Mouse (Mus musculus): ENCODE measurements around the gene Rln3.
A peak's percentile ranks its signal among the peaks of the same experiment; 100 is the strongest.

The Rln3 gene

DNA sequence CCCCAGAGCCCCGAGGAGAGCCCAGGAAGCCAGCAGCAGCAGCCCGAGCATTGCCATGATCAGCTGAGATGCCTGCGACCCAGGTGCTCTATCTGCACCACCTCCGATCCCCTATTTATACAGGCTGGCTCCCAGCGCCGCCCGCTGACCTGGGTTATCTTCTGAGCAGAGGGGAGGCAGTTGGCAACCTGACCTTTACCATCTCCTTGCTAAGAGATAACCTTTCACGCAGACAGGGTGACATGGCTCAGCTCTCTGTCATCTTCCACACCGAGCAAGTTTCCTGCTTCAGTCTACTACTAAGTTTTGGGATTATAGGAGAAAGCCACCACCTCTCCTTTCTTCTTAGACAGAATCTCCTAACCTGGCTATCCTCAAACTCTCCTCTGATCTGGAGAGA is at the start of gene Rln3:
Gene Rln3 (minus strand): TSS at position 101 of the 400 bp plus-strand sequence.
- no peak for DNase-seq (ENCODE audit: low spot score)

GRCm38 (mm10) chr8:84090585-84090984 is 45.8 kb upstream of the Rln3 start:
- no peak for DNase-seq (ENCODE audit: low spot score)

DNA sequence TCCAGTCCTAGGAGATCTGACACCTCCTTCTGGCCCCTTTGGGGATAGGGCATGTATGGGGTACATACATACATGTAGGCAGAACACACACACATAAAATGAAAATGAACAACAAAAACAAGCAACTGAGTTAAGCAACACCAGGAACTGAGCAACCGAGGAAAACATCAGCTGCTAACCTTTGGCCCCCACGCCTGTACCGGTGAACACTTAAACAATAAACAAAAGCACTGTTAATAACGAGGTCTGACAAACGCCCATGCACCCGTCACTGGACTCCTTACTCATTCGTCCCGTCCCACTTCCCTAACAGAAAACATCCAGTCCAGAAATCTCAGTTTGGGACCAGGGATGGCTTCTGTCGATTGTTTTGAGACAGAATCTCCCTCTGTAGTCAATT is 44.5 kb upstream of the Rln3 start:
- DNase-seq (ENCODE audit: low spot score) = no peak

DNA sequence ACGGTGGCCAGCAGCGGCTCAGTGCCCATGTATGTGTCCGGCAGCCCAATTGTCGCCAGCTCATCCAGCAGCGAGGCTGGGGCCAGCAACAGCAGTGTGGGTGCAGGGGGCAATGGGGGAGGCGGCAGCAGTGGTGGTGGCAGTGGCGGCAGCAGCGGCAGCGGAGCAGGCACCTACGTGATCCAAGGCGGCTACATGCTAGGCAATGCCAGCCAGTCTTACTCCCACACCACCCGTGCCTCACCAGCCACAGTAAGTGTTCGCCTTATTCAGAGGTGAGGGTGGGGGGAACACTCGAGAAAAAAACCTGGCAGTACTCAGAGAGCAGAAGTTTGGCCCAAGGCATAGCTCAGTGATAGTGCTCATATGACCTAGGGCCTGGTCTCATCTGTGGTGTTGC is 43.0 kb upstream of the Rln3 start:
- no peak for DNase-seq (ENCODE audit: low spot score)

DNA sequence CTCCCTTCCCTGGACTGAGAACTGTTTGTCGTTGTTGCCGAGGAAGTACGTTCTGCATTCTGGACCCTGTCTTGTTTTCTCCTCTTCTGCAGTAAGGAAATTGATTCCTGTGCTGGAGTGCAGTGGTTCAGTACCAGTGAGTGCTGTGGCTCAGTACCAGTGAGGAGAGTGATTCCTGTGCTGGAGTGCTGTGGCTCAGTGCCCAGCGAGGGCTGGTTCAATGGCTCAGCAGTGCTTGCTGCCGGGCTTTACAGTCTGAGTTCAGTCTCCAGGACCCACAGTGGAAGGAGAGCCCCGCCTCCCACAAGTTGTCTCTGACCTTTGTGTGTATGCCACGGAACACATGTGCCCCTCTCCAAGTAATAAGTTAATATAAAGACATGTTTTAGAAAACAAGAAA is 42.4 kb upstream of the Rln3 start:
- DNase-seq (ENCODE audit: low spot score) = no peak

- no peak for DNase-seq (ENCODE audit: low spot score)
These were observed 39.7 kb upstream of the Rln3 start for GRCm38 (mm10) chr8:84084341-84085115.

DNA sequence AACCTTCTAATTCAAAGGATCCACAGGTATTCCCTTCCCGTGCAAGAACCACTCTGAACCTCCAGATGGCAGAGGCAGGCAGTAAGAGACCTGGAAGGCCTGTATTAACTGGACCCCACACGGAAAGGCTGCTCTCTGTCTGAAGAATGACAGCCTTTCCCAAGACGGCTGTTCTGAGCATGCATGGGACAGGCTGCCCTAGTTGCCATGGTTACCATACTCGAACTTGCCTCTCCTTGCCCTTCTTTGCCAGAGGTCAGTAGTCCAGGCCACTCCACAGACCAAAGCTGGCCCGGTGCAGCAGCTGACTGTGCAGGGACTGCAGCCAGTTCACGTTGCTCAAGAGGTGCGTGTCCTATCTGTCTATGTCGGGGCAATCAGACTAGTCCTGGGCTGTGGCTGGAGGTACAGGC is 39.0 kb upstream of the Rln3 start:
- DNase-seq (ENCODE audit: low spot score) = no peak

DNA sequence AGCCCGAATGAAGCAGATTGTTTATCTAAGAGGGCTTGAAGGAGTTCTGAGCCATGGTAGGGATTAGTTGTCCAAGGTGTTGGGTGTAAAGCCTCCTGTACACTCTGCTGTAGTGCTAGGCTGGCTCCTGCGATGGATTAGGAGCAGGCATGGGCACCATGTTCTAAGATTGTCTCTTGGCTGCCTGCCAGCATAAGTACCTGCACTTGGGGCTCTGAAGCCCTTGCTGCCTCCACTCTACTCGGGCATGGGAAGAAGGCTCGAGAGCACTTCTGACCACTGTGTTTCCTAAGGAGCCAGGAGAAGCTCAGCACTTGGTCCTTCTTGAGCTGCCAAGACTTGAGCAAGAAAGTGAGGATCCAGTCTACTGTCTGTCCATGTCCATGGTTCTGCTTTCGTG is 34.4 kb upstream of the Rln3 start:
- DNase-seq (ENCODE audit: low spot score) = no peak

DNA sequence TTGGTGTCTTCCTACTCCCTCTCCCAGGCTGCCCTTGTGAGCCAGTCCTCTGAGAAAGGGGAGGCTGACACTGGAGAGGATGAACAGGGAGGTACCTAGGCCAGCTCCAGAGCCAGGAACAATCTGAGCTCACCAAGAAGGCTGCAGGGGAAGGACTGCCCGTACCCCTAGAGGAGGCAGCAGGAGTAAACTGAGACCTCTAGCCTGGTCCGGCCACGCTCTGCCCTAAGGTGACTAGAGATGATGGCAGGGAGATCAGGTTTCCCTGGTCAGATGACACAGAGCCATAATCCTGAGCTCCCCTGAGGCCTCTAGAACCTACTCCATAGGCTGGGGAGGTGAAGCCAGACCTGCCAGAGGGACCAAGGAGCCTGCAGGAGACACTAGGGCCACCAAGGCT is 32.0 kb upstream of the Rln3 start:
- no peak for DNase-seq (ENCODE audit: low spot score)

DNA sequence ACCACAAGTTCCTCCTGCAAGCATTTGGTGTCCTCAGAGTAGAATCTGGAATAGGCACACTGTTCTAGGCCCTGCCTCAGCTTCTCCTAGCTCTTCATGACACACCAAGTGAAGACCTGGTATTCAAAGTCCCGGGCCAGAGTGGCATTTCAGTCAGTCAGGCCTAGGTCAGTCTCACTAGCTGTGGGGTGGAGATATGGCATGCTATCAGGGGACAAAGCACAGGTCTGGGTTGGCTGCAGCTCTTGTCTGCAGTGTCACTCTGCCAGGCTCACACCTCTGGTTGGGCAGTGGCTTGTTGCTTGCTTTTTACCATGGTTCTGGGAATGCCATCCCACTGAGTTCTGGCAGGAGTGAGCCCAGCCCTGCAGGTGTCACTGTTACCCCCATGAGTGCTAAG is 31.6 kb upstream of the Rln3 start:
- DNase-seq (ENCODE audit: low spot score) = no peak

DNA sequence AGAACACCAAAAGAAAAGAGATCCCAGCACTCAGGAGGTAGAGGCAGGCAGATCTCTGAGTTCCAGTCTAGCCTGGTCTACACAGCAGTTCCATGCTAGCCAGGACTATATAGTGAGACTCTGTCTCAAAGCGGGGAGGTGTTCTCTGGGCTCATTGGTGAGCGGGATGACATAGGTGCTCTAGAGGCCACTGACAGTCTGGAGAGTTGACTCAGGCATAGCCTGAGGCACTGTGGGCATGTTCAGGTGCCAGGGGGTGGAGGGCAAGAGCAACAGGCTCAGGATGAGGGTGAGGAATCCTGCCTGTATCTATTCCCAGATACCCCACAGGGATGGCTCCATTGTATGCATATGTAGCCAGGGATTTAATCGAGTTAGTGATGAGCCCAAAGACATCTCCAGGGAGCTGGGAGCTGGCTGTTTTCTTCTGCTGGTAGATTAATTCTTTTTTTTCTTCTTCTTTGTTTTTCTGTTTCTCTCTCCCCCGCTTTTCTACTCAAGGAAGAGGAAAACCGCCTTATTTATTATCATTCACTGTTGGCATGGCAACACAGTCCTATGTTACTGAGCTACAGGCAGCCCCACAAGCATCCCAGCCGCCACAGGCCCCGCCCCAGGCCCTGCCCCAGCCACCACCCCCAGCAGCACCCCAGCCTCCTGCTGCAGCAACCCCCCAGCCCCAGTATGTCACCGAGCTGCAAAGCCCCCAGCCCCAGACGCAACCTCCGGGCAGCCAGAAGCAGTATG is 28.6 kb upstream of the Rln3 start:
- peak; percentile 73 for DNase-seq (ENCODE audit: low spot score)

GRCm38 (mm10) chr8:84072321-84072720 is 27.5 kb upstream of the Rln3 start:
- DNase-seq (ENCODE audit: low spot score) = no peak

GRCm38 (mm10) chr8:84071921-84072320 is 27.1 kb upstream of the Rln3 start:
- no peak for DNase-seq (ENCODE audit: low spot score)

DNA sequence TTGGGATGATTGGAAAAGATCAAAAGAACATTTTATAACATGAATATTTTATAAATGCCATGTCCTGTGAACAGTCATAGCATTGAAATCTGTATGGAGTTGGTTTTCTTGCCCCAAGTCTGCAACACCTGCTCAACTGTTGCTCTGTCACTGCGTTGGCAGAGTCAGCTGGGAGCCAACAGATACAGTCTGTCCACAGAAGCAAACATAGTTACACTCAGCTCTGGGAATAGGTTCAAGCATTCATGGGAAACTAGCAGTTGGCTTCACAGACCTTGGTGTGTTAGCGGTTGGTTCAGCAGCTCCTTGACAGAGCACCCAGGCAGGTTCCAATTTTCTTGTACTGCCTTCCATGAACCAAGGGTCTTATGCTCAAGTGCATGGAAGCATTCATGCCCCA is 25.9 kb upstream of the Rln3 start:
- DNase-seq (ENCODE audit: low spot score) = no peak

DNA sequence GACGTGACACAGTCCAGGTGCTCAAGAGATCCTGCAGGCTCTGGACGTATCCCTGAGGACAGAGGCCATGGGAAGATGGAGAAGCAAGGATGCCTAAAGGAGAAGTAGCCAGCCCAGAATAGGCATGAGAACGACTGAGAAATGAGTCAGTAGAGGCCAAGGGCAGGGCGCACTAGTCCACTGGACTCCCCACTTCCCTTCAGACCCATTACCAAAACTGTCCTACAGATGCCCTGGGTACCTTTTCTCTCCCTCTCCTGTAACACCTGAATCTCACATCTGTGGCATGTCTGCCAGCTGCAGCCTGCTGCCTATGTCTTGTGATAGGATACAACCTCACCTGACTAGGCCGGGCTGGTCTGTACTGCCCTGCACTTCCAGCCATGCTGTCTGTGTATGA is 25.4 kb upstream of the Rln3 start:
- DNase-seq (ENCODE audit: low spot score) = no peak

DNA sequence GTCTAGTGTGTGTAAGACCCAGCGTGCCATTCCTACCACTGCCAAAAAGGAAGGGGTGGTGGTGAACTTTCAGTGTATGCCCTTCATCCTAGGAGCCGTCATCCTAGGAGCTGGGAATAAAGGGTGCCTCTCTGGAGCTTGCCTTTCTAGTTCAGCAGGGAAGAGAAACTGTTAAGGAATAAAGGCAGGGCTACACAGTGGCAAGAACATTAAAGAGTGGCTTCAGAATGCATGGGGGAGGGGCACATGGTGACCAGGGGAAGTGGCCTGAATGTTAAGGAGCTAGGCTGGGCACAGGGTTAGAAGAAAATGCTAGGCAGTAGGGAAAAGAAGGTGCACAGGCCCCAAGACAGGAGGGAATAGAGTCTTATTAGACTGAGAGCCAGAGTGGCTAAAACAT is 24.9 kb upstream of the Rln3 start:
- no peak for DNase-seq (ENCODE audit: low spot score)

GRCm38 (mm10) chr8:84069169-84069568 is 24.4 kb upstream of the Rln3 start:
- DNase-seq (ENCODE audit: low spot score) = no peak

DNA sequence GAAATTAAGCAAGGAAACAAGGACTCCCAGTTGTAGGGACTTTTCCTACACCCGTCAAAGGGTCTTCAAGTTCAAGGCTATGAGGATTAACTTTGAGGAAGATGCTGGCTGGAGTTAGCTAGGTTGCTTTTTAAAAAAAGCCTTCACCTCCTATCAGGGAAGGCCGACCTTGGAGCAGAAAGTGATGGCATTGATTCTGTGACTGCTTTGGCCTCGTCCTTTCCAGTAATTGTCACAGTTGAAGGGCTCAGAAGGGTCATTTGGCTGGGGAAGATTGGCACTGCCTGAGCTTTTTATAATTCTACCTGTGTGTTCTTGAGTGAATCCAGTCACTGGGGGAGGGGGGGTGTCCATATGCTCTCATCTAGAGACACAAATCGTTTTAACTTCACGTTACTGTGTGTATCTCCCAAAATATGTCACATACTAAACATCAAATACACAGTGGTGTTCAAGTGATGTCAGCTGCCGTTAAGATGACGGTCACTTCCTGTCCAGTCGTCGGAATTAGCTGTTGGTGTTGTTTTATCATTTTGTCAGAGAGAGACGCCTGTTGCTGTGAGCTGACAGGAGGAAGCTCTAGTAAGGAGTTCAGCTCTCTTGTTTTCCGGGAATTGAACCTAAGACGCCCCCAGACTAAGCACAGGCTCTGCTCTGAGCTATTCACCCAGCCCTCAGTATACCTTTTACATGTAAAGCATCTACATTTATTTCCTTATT is 23.7 kb upstream of the Rln3 start:
- DNase-seq (ENCODE audit: low spot score) = peak; percentile 29

- no peak for DNase-seq (ENCODE audit: low spot score)
These were observed 23.1 kb upstream of the Rln3 start for GRCm38 (mm10) chr8:84067911-84068310.

DNA sequence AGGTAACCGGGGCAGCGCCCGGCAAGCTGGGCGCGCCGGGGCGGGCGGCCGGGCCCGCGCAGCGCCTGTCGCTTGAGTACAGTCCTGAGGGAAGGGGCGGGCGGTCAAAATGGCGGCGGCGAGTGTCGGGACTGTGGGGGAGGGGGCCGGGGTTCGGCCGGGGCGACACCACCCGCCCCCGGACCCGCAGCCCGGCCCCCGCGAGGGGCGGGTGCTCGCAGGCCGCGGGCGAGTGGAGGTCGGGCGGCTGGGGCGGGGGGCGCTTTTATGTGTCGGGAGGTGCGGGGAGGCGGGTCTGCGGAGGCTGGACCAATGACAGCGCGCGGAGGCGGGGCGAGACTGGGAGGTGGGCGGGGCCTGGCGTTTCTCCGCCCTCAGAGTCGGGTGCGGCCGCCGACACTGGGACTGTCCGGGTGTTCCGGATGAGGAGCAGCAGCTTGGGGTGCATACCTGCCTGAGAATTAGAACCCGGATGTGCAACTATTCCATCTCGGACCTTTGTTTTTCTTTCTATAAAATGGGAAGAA is 22.3 kb upstream of the Rln3 start:
- peak; percentile 95 for DNase-seq (ENCODE audit: low spot score)

- peak; percentile 100 for DNase-seq (ENCODE audit: low spot score)
These were observed 21.6 kb upstream of the Rln3 start, which contains the start of gene Rfx1 for GRCm38 (mm10) chr8:84066291-84066930. Rfx1 (plus strand) TSS chr8:84066834.

- DNase-seq (ENCODE audit: low spot score) = no peak
These were observed 20.8 kb upstream of the Rln3 start for GRCm38 (mm10) chr8:84065457-84066072.

Measured in T-cell, adult 2 months (primary cell).